Mouse (Mus musculus): ENCODE measurements around the gene Jak2. TPM values are rescaled to one million over a fixed set of nuclear protein-coding genes. Genes with fewer than 3 reads are reported as not detected.

Jak2 gene
- polyA plus RNA-seq, 1 experiment from 2014 or later = 5.9 TPM

GRCm38 (mm10) chr19:29263492-29263891 lies 11.9 kb downstream of the Jak2 start:
- no peaks in the 10 kb centered on the region for H3K9me3 ChIP-seq (replicated peaks; ENCODE audit: control insufficient read depth, low read length)
- no peak overlapping the region for H3K4me2 ChIP-seq (ENCODE audit: low read depth, low read length)
- no peak overlapping the region for H3K9ac ChIP-seq (ENCODE audit: low read depth, low read length)
- WGBS (ENCODE audit: insufficient replicate concordance) = 50% methylated on average over 1 of the region's 1 CpGs
- no peak overlapping the region for H3K27ac ChIP-seq (ENCODE audit: low read length)
- H3K4me1 ChIP-seq (ENCODE audit: control insufficient read depth, low read depth, low read length) = peaks cover 2% of the 10 kb centered on the region; the same call in 1 of the 2 replicates
- H3K4me3 ChIP-seq (ENCODE audit: low read depth, low read length) = no peak overlapping the region
- peaks cover 9% of the 10 kb centered on the region for H3K36me3 ChIP-seq (ENCODE audit: control insufficient read depth, insufficient read depth)
- ATAC-seq (ENCODE audit: low read depth) = no peak
- no peaks in the 10 kb centered on the region for H3K27me3 ChIP-seq (ENCODE audit: control insufficient read depth, insufficient read depth, low read depth, low read length)

GRCm38 (mm10) chr19:29265538-29265937 lies 13.9 kb downstream of the Jak2 start:
- WGBS (ENCODE audit: insufficient replicate concordance) = 76% methylated on average over 5 of the region's 5 CpGs
- no peak overlapping the region for H3K4me3 ChIP-seq (ENCODE audit: low read depth, low read length)

GRCm38 (mm10) chr19:29267075-29267868 lies 15.6 kb downstream of the Jak2 start:
- no peak overlapping the region for H3K9ac ChIP-seq (ENCODE audit: low read depth, low read length)
- H3K4me1 ChIP-seq (ENCODE audit: control insufficient read depth, low read depth, low read length) = peaks cover 10% of the 10 kb centered on the region
- no peaks in the 10 kb centered on the region for H3K9me3 ChIP-seq (replicated peaks; ENCODE audit: control insufficient read depth, low read length)
- 84% methylated on average over 4 of the region's 4 CpGs for WGBS (ENCODE audit: insufficient replicate concordance)
- no peak overlapping the region for H3K27ac ChIP-seq (ENCODE audit: low read length)
- H3K36me3 ChIP-seq (ENCODE audit: control insufficient read depth, insufficient read depth) = peaks cover 9% of the 10 kb centered on the region
- no peak overlapping the region for H3K4me3 ChIP-seq (ENCODE audit: low read depth, low read length)
- no peak overlapping the region for H3K4me2 ChIP-seq (ENCODE audit: low read depth, low read length)
- H3K27me3 ChIP-seq (ENCODE audit: control insufficient read depth, insufficient read depth, low read depth, low read length) = no peaks in the 10 kb centered on the region
- peak; percentile 50; the same call in 1 of the 2 replicates for ATAC-seq (ENCODE audit: low read depth)

More at GRCm38 (mm10) chr19:29265538-29265937, 13.9 kb downstream of the Jak2 start:
- no peaks in the 10 kb centered on the region for H3K9me3 ChIP-seq (replicated peaks; ENCODE audit: control insufficient read depth, low read length)
- no peak overlapping the region for H3K4me2 ChIP-seq (ENCODE audit: low read depth, low read length)
- H3K4me1 ChIP-seq (ENCODE audit: control insufficient read depth, low read depth, low read length) = peaks cover 4% of the 10 kb centered on the region
- no peak overlapping the region for H3K9ac ChIP-seq (ENCODE audit: low read depth, low read length)
- no peaks in the 10 kb centered on the region for H3K27me3 ChIP-seq (ENCODE audit: control insufficient read depth, insufficient read depth, low read depth, low read length)
- H3K36me3 ChIP-seq (ENCODE audit: control insufficient read depth, insufficient read depth) = peaks cover 9% of the 10 kb centered on the region
- no peak for ATAC-seq (ENCODE audit: low read depth)
- H3K27ac ChIP-seq (ENCODE audit: low read length) = no peak overlapping the region

GRCm38 (mm10) chr19:29268788-29269321 lies 17.2 kb downstream of the Jak2 start:
- Histone ChIP-seq H3K4me1 (ENCODE audit: control insufficient read depth, low read depth, low read length) (peaks cover 10% of the 10 kb centered on the region), H3K9ac (ENCODE audit: low read depth, low read length) (no peak overlapping the region), H3K4me2 (ENCODE audit: low read depth, low read length) (no peak overlapping the region), H3K27ac (ENCODE audit: low read length) (no peak overlapping the region), H3K9me3 (replicated peaks; ENCODE audit: control insufficient read depth, low read length) (no peaks in the 10 kb centered on the region), H3K4me3 (ENCODE audit: low read depth, low read length) (no peak overlapping the region), H3K27me3 (ENCODE audit: control insufficient read depth, insufficient read depth, low read depth, low read length) (no peaks in the 10 kb centered on the region), H3K36me3 (ENCODE audit: control insufficient read depth, insufficient read depth) (peaks cover under 1% of the 10 kb centered on the region)
- 78% methylated on average over 4 of the region's 4 CpGs for WGBS (ENCODE audit: insufficient replicate concordance)
- no peak for ATAC-seq (ENCODE audit: low read depth)

GRCm38 (mm10) chr19:29270226-29270625 lies 18.6 kb downstream of the Jak2 start:
- no peak overlapping the region for H3K4me3 ChIP-seq (ENCODE audit: low read depth, low read length)
- H3K9ac ChIP-seq (ENCODE audit: low read depth, low read length) = no peak overlapping the region
- WGBS (ENCODE audit: insufficient replicate concordance) = 61% methylated on average over 6 of the region's 6 CpGs
- no peak overlapping the region for H3K4me2 ChIP-seq (ENCODE audit: low read depth, low read length)
- H3K9me3 ChIP-seq (replicated peaks; ENCODE audit: control insufficient read depth, low read length) = no peaks in the 10 kb centered on the region
- peaks cover 10% of the 10 kb centered on the region for H3K4me1 ChIP-seq (ENCODE audit: control insufficient read depth, low read depth, low read length)
- no peak overlapping the region for H3K27ac ChIP-seq (ENCODE audit: low read length)
- ATAC-seq (ENCODE audit: low read depth) = no peak
- no peaks in the 10 kb centered on the region for H3K27me3 ChIP-seq (ENCODE audit: control insufficient read depth, insufficient read depth, low read depth, low read length)
- H3K36me3 ChIP-seq (ENCODE audit: control insufficient read depth, insufficient read depth) = peaks cover 5% of the 10 kb centered on the region

- peaks cover 8% of the 10 kb centered on the region for H3K36me3 ChIP-seq (ENCODE audit: control insufficient read depth, insufficient read depth)
- H3K27ac ChIP-seq (ENCODE audit: low read length) = no peak overlapping the region
- H3K4me1 ChIP-seq (ENCODE audit: control insufficient read depth, low read depth, low read length) = peaks cover 10% of the 10 kb centered on the region
- no peak overlapping the region for H3K4me3 ChIP-seq (ENCODE audit: low read depth, low read length)
- no peak for ATAC-seq (ENCODE audit: low read depth)
- no peak overlapping the region for H3K9ac ChIP-seq (ENCODE audit: low read depth, low read length)
- H3K27me3 ChIP-seq (ENCODE audit: control insufficient read depth, insufficient read depth, low read depth, low read length) = no peaks in the 10 kb centered on the region
- WGBS (ENCODE audit: insufficient replicate concordance) = 48% methylated on average over 12 of the region's 12 CpGs
- H3K9me3 ChIP-seq (replicated peaks; ENCODE audit: control insufficient read depth, low read length) = no peaks in the 10 kb centered on the region
- no peak overlapping the region; the same call in 1 of the 2 replicates for H3K4me2 ChIP-seq (ENCODE audit: low read depth, low read length)
These were observed 19.5 kb downstream of the Jak2 start for GRCm38 (mm10) chr19:29271147-29271578.

- peaks cover 15% of the 10 kb centered on the region for H3K36me3 ChIP-seq (ENCODE audit: control insufficient read depth, insufficient read depth)
- H3K27me3 ChIP-seq (ENCODE audit: control insufficient read depth, insufficient read depth, low read depth, low read length) = no peaks in the 10 kb centered on the region
- no peak for ATAC-seq (ENCODE audit: low read depth)
- WGBS (ENCODE audit: insufficient replicate concordance) = 76% methylated on average over 3 of the region's 3 CpGs
- no peak overlapping the region for H3K27ac ChIP-seq (ENCODE audit: low read length)
- H3K9me3 ChIP-seq (replicated peaks; ENCODE audit: control insufficient read depth, low read length) = no peaks in the 10 kb centered on the region
- no peak overlapping the region for H3K4me3 ChIP-seq (ENCODE audit: low read depth, low read length)
- H3K4me2 ChIP-seq (ENCODE audit: low read depth, low read length) = no peak overlapping the region
- H3K4me1 ChIP-seq (ENCODE audit: control insufficient read depth, low read depth, low read length) = peaks cover 8% of the 10 kb centered on the region
- H3K9ac ChIP-seq (ENCODE audit: low read depth, low read length) = no peak overlapping the region
These were observed 20.6 kb downstream of the Jak2 start for GRCm38 (mm10) chr19:29272011-29272809.

- Histone ChIP-seq H3K4me2 (ENCODE audit: low read depth, low read length) (no peak overlapping the region), H3K9me3 (replicated peaks; ENCODE audit: control insufficient read depth, low read length) (no peaks in the 10 kb centered on the region), H3K27ac (ENCODE audit: low read length) (no peak overlapping the region), H3K9ac (ENCODE audit: low read depth, low read length) (no peak overlapping the region), H3K4me1 (ENCODE audit: control insufficient read depth, low read depth, low read length) (peaks cover 2% of the 10 kb centered on the region; the same call in 1 of the 2 replicates), H3K36me3 (ENCODE audit: control insufficient read depth, insufficient read depth) (peaks cover 18% of the 10 kb centered on the region), H3K27me3 (ENCODE audit: control insufficient read depth, insufficient read depth, low read depth, low read length) (no peaks in the 10 kb centered on the region), H3K4me3 (ENCODE audit: low read depth, low read length) (no peak overlapping the region)
- WGBS (ENCODE audit: insufficient replicate concordance) = 97% methylated on average over 4 of the region's 4 CpGs
- ATAC-seq (ENCODE audit: low read depth) = no peak
These were observed 24.8 kb downstream of the Jak2 start for GRCm38 (mm10) chr19:29276414-29276813.

Data from liver, embryonic 16.5 days (tissue).